Mouse (Mus musculus) neural tube, embryonic 10.5 days (tissue): Measurements from ENCODE around the gene Kat6b.

ENCODE experiments used
- DNase-seq: peaks from one replicate; pipeline ENCODE4 v3.0.0-alpha.2; 2017; ENCODE audit warnings: low spot score; ENCODE audit errors: extremely low spot score

Kat6b gene

GRCm38 (mm10) chr14:21522312-21522978 lies 41.2 kb downstream of the Kat6b start:
- DNase-seq, result no peak

DNA sequence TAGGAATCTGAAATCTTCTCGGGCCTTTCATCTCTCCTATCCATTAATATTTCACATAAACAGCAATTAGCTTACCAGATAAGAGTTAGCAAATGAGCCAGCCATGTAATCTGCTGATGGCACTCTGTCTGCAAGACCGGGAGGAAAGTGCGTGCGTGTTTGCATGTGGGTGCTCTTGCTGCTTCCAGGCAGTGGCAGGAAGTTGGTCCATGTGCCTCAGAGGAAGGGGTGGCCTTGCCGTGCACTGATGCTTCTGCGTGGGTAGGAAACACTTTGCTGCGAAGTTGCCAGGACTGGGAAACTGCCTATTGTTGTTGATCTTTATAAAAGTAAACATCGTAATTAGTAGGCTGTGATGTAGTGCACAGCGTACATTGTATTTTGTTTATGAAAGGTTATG lies 42.0 kb downstream of the Kat6b start:
- no peak for DNase-seq

DNA sequence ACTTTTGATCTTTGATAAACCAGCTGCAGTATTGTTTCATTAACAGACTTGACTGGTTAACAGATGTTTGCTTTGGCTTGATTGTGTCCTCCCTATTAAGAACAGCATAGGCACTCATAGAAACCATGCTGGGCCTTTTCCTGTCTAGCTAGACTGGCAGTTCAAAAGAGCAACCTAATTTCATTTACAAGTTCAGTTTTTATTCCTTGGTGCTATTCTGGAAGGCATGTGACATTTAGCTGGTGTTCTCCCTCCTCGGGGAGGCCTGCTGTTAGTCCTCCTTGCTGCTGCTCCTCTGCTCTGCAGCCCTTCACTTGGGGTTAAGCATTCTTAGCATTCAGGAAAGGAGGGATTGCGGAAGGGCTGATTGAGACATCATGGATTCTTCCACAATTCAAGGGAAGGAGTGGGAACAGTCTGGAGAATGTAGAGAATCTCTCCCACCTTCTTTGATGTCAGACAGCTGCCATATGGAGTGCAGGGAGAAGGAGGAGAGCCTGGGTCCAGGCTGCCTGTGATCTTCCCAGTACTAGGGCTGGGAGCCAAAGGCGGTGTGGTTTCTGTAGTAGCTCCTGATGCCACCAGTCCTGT lies 42.7 kb downstream of the Kat6b start:
- DNase-seq, result no peak

DNA sequence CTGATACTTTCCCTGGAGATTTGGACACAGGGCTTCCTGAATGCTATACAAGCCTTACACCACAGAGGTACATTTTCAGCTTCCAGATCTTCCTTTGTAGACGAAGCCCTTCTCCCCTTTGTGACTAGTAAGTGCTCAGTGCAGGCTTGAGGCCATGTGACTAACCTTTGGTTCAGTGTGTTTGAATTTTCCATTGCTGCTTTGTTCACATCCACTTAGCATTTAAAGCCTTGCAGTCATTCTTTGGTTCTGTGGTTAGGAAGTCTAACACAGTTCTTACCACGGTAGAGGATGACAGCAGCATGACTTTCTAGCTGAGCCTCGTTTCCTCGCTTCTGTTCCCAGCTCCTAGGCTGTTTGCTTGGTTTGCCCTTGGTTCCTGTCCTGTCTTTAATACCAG lies 44.4 kb downstream of the Kat6b start:
- no peak for DNase-seq

DNA sequence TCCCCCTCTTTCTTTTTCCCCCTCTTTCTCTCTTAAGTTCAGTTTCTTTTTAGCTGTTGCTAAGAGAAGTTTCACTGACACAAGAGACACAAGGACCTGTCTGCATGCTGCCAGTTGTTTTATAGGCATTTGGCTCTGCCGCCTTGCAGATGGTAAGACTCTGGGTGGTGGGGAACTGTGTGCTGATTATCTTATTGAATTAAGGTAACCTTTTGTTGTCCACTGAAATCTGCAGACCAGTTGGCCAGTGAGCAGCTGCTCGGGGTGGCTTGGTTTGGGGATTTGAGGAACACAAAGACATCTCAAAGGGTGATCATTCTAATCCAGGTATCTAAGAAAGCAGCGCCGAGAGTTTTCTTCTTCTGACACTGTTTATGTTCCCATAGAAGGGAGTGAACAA lies 52.3 kb downstream of the Kat6b start:
- DNase-seq, result no peak

GRCm38 (mm10) chr14:21534066-21534465 lies 52.8 kb downstream of the Kat6b start:
- no peak for DNase-seq

DNA sequence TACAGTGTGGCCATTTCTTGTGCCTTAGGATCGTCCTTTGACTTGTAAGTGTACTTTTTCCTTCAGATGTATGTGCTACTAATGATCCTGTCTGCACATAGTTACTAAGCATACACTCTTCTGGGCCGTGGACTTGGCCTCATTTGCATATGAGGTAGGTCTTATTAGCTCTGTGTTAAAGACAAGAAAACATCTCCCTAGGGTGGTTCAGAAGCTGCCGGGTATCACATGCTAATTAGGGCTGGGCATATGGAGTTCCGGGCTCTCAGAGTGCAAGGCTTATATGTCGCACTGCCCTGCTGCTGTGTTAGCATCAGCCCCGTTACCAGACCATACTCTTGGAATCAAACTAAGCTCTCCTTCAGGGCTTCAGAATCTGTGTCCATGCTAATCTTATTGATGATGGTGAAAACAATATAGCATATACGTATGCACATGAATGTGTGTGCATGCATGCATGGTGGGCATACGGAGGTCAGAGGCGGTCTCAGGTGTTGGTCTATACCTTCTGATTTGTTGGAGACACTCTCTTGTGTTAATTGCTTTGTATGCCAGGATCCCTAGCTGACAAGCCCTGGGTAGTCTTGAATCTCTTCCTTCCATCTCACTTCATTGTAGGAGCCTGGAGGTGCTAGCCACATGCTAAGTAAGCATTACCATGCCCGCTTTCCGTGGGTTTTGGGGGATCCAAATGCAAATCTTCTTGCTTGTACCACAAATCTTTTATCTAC lies 53.5 kb downstream of the Kat6b start:
- DNase-seq, result no peak

GRCm38 (mm10) chr14:21536485-21537181 lies 55.4 kb downstream of the Kat6b start:
- no peak for DNase-seq

DNA sequence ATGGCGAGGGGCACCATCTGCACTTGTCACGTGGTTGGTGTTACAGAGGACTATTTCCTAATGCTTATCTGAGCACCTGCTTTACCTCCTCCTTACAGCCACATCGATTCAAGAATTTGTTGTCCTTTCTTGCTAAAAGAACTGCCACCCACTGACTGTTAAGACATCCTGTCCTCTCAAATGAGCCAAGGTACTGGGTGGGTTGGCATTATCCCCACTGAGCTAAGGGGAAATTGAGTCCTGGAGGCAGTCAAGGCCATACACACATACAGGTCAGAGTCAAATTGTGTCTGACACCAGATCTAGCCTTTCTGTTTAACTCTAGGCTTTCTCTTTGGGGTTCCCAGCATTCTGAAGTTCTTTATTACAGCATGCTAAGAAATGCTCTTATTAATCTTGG lies 56.6 kb downstream of the Kat6b start:
- no peak for DNase-seq

- DNase-seq, result no peak
These were observed 58.5 kb downstream of the Kat6b start for GRCm38 (mm10) chr14:21539731-21540130.

GRCm38 (mm10) chr14:21540361-21540760 lies 59.1 kb downstream of the Kat6b start:
- DNase-seq, result no peak

DNA sequence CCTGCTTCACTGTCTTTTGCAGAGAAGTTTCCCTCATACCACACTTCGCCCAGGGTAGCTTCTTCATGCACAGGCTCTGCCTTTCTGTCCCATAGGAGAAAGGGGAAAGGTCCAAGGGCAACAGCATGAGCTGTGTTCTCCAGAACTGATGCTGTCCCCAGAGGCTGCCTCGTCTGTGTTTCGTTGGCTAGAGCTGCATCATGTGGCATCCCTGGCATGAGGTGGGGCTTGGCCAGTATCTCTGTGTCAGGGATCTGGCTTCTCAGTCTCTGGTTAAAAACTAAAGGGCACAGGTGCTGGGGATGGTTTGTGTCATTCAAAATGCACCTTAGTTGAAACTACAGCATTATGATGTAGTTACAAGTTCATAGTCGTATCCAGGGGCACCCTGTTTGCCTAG lies 64.3 kb downstream of the Kat6b start:
- no peak for DNase-seq

- no peak for DNase-seq
These were observed 65.1 kb downstream of the Kat6b start for GRCm38 (mm10) chr14:21546351-21546750.

DNA sequence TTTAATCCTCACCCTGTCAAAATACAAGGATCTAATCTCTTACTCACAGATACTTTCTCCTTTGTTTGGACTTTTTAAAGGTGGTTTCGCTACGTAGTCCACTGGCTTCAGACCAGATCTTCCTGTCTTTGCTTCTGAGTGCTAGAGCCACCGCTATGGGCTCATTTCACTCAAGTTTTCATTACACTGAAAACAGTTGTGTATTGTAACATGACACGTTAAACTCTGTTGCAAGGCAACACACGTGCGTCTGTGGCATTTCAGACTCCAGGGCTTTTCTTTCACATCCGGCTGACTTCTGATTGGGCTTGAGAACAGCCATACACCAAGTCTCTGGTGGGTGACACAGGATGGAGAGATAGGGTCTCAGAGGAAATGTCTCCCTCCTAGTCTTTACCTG lies 66.1 kb downstream of the Kat6b start:
- no peak for DNase-seq

- no peak for DNase-seq
These were observed 66.7 kb downstream of the Kat6b start for GRCm38 (mm10) chr14:21547965-21548364.

DNA sequence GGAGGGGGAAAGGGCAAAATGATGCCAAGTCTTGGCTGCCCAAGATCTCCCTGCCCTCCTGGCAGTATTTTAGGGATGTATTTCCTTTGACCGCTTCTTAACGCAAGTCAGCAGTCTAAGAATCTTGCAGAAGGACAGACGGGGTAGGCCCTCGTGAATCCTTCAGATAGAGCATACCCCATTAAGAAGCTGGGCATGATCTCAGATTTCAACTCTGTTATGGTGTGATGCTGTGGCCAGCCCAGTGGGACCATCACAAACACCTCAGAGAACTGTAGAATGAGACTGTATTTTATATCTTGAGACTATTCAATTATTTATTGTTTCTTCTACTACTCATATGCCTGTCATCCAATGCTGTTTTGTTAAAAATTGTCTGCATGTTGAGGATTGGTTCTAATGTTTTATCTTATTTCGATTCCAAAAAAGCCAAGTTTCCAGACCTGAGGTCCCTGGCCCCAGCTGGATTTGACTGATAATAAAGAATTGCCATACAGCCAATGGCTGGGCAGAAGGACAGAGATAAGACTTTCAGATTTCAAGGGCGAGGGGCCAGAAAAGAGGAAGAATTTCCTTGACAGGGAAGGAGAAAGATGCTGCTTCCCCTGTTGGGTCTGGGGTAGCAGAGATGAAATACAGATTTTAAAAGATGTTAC lies 67.8 kb downstream of the Kat6b start:
- no peak for DNase-seq

GRCm38 (mm10) chr14:21549608-21550115 lies 68.4 kb downstream of the Kat6b start:
- no peak for DNase-seq

- no peak for DNase-seq
These were observed 69.3 kb downstream of the Kat6b start for GRCm38 (mm10) chr14:21550576-21550975.

GRCm38 (mm10) chr14:21551655-21552054 lies 70.4 kb downstream of the Kat6b start:
- no peak for DNase-seq

GRCm38 (mm10) chr14:21552958-21553357 lies 71.7 kb downstream of the Kat6b start:
- DNase-seq, result no peak

DNA sequence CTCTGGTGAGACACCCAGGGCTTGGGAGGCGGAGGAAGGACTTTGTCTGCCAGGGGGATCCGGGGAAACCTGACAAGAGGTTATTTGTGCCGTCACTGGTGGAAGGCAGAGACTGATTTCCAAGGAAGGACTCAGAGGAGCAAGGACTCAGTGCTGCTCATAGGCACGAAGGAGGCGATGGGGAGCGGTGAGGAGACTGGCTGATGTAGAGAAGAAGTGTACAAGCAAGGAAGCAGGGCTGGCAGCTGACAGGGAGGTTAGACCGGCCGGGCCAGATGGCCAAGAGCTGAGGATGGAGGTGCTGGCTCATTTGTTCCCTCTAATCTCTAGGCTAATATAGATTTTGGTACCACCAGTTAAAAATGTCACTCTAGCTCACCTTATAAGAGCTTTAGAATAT lies 72.8 kb downstream of the Kat6b start:
- DNase-seq, result no peak
